Mouse (Mus musculus) thymus, postnatal 25 days (tissue): ENCODE results near the gene Gm12166.

Source experiments
- DNase-seq: peaks from one replicate; pipeline ENCODE4 v3.0.0; 2022

The Gm12166 gene

GRCm38 (mm10) chr11:46052105-46052659, at the start of gene Gm12166:
Gene Gm12166 (minus strand): TSS chr11:46052321.
- peak; percentile 59 for DNase-seq

GRCm38 (mm10) chr11:46097062-46097461, 44.9 kb upstream of the Gm12166 start:
- no peak for DNase-seq

- DNase-seq, result no peak
Observed at GRCm38 (mm10) chr11:46096265-46096649, 44.1 kb upstream of the Gm12166 start.

GRCm38 (mm10) chr11:46095477-46096264, 43.5 kb upstream of the Gm12166 start:
- no peak for DNase-seq

- DNase-seq, result no peak
Observed at GRCm38 (mm10) chr11:46092121-46092520, 40.0 kb upstream of the Gm12166 start.

- no peak for DNase-seq
Observed at GRCm38 (mm10) chr11:46090951-46091667, 39.0 kb upstream of the Gm12166 start.

- peak; percentile 66 for DNase-seq
Observed at GRCm38 (mm10) chr11:46090036-46090725, 38.1 kb upstream of the Gm12166 start.

- DNase-seq, result peak; percentile 12
Observed at GRCm38 (mm10) chr11:46089081-46089713, 37.1 kb upstream of the Gm12166 start.

- peak; percentile 45 for DNase-seq
Observed at GRCm38 (mm10) chr11:46086446-46086845, 34.3 kb upstream of the Gm12166 start.

GRCm38 (mm10) chr11:46085398-46086163, 33.5 kb upstream of the Gm12166 start:
- DNase-seq, result no peak

- no peak for DNase-seq
Observed at GRCm38 (mm10) chr11:46084568-46084967, 32.4 kb upstream of the Gm12166 start.

GRCm38 (mm10) chr11:46083835-46084444, 31.8 kb upstream of the Gm12166 start:
- DNase-seq, result no peak

GRCm38 (mm10) chr11:46083405-46083804, 31.3 kb upstream of the Gm12166 start:
- DNase-seq, result no peak

- DNase-seq, result no peak
Observed at GRCm38 (mm10) chr11:46081075-46081474, 29.0 kb upstream of the Gm12166 start.

GRCm38 (mm10) chr11:46077732-46078375, 25.7 kb upstream of the Gm12166 start:
- DNase-seq, result no peak

- no peak for DNase-seq
Observed at GRCm38 (mm10) chr11:46077304-46077703, 25.2 kb upstream of the Gm12166 start.

GRCm38 (mm10) chr11:46076442-46077158, 24.5 kb upstream of the Gm12166 start:
- no peak for DNase-seq

- DNase-seq, result no peak
Observed at GRCm38 (mm10) chr11:46075507-46075906, 23.4 kb upstream of the Gm12166 start.

GRCm38 (mm10) chr11:46073850-46074688, 21.9 kb upstream of the Gm12166 start:
- no peak for DNase-seq
